Mouse (Mus musculus) intestine, embryonic 16.5 days (tissue): ENCODE measurements around the gene Olfr1082. TPM values are rescaled to one million over a fixed set of nuclear protein-coding genes. Genes with fewer than 3 reads are reported as not detected.
"Not testable (repeated sequence)": the region's sequence is repeated elsewhere in the genome, so short reads cannot be mapped to it uniquely, and the experiment has no call there.

Experiments
- ATAC-seq: fragments of 200-750 bp; cut with Nextera tagmentation; 2 replicates; pipeline ENCODE4 v1.8.0; 2017; ENCODE audit warnings: moderate TSS enrichment, moderate library complexity
- H3K27ac ChIP-seq: fragments of 300-500 bp; sonication (generic); 2 replicates; pipeline ENCODE4 v1.5.1; 2014; ENCODE audit warnings: mild to moderate bottlenecking, low read length
- H3K27me3 ChIP-seq: fragments of 300-500 bp; sonication (generic); replicated peaks from 2 replicates; pipeline ENCODE4 v1.6.1; 2014; ENCODE audit warnings: low read length, control low read depth, mixed read lengths; ENCODE audit not compliant: control insufficient read depth, insufficient read depth
- H3K36me3 ChIP-seq: fragments of 300-500 bp; sonication (generic); 2 replicates; pipeline ENCODE4 v1.6.1; 2014; ENCODE audit warnings: low read length, control low read depth; ENCODE audit not compliant: control insufficient read depth, insufficient read depth
- H3K4me1 ChIP-seq: fragments of 300-500 bp; sonication (generic); 2 replicates; pipeline ENCODE4 v1.6.1; 2014; ENCODE audit warnings: low read length, control low read depth, mixed read lengths; ENCODE audit not compliant: control insufficient read depth, insufficient read depth
- H3K4me2 ChIP-seq: fragments of 300-500 bp; sonication (generic); 2 replicates; pipeline ENCODE4 v1.6.1; 2014; ENCODE audit warnings: low read depth, low read length, control low read depth
- H3K4me3 ChIP-seq: fragments of 300-500 bp; sonication (generic); 2 replicates; pipeline ENCODE4 v1.5.1; 2014; ENCODE audit warnings: mild to moderate bottlenecking, low read length
- H3K9ac ChIP-seq: fragments of 300-500 bp; sonication (generic); 2 replicates; pipeline ENCODE4 v1.6.1; 2014; ENCODE audit warnings: low read depth, low read length
- H3K9me3 ChIP-seq: fragments of 300-500 bp; sonication (generic); 2 replicates; pipeline ENCODE4 v1.6.1; 2016; ENCODE audit warnings: low read length, control low read depth; ENCODE audit not compliant: control insufficient read depth
- WGBS: fragments of 180-500 bp; shearing (Covaris S2); extraction: QIAGEN DNeasy Blood & Tissue Kit; methylation state at CpG from one replicate; pipeline ENCODE4 v1.1.7; 2014; 5-methylcytosine and 5-hydroxymethylcytosine counted together
- polyA plus RNA-seq: library from polyadenylated mRNA; unstranded; fragments of >200 nt; fragmentation: Nextera tagmentation; extraction: Ambion mirVana; gene quantifications from 2 replicates; pipeline ENCODE4 v1.2.1, GENCODE M21; 2015

The Olfr1082 gene
- not detected in 2 replicates for polyA plus RNA-seq

- H3K9me3 ChIP-seq, ATAC-seq, H3K27ac ChIP-seq, H3K9ac ChIP-seq, H3K4me3 ChIP-seq, H3K27me3 ChIP-seq, H3K4me2 ChIP-seq, H3K4me1 ChIP-seq, H3K36me3 ChIP-seq: not testable (repeated sequence)
- WGBS, result 50% methylated on average over 1 of the region's 1 CpGs
These were observed at the start of gene Olfr1082 for GRCm38 (mm10) chr2:86598866-86599265. Gene Olfr1082 (minus strand): TSS chr2:86598966.

GRCm38 (mm10) chr2:86639625-86640024 is 40.9 kb upstream of the Olfr1082 start, which contains the start of gene Olfr1084:
Gene Olfr1084 (minus strand): TSS chr2:86639725.
- ATAC-seq, H3K4me2 ChIP-seq, H3K9me3 ChIP-seq, H3K36me3 ChIP-seq, H3K27me3 ChIP-seq, H3K4me1 ChIP-seq, H3K4me3 ChIP-seq, H3K27ac ChIP-seq, H3K9ac ChIP-seq: not testable (repeated sequence)
- 89% methylated on average over 1 of the region's 1 CpGs for WGBS

- not testable (repeated sequence) for H3K9ac ChIP-seq
These were observed 40.6 kb downstream of the Olfr1082 start, which contains the start of gene Olfr1080 for GRCm38 (mm10) chr2:86558135-86558534. Gene Olfr1080 (minus strand): TSS chr2:86558235.

More at GRCm38 (mm10) chr2:86558135-86558534, 40.6 kb downstream of the Olfr1082 start, which contains the start of gene Olfr1080:
- not testable (repeated sequence) for ATAC-seq, H3K9me3 ChIP-seq, H3K4me2 ChIP-seq, H3K4me3 ChIP-seq, H3K27me3 ChIP-seq, H3K36me3 ChIP-seq, H3K4me1 ChIP-seq, H3K27ac ChIP-seq

Other genes starting within 250 kb of the Olfr1082 start
- not detected in 2 replicates for gene Olfr1055, start 248.7 kb downstream of the Olfr1082 start, polyA plus RNA-seq
- gene Olfr1056, start 236.5 kb downstream of the Olfr1082 start, polyA plus RNA-seq, result not detected in 2 replicates
- not detected in 2 replicates for gene Olfr1057, start 220.6 kb downstream of the Olfr1082 start, polyA plus RNA-seq
- not detected in 2 replicates for gene Olfr1058, start 210.4 kb downstream of the Olfr1082 start, polyA plus RNA-seq
- not detected in 2 replicates for gene Olfr1061, start 184.9 kb downstream of the Olfr1082 start, polyA plus RNA-seq
- not detected in 2 replicates for gene Olfr1062, start 172.2 kb downstream of the Olfr1082 start, polyA plus RNA-seq
- not detected in 2 replicates for gene Olfr1065, start 148.4 kb downstream of the Olfr1082 start, polyA plus RNA-seq
- not detected in 2 replicates for gene Olfr1066, start 142.7 kb downstream of the Olfr1082 start, polyA plus RNA-seq
- not detected in 2 replicates for gene Olfr228, start 111.6 kb downstream of the Olfr1082 start, polyA plus RNA-seq
- gene Olfr1076, start 90.5 kb downstream of the Olfr1082 start, polyA plus RNA-seq, result not detected in 2 replicates
- gene Olfr1079, start 56.5 kb downstream of the Olfr1082 start, polyA plus RNA-seq, result not detected in 2 replicates
- not detected in 2 replicates for gene Olfr1080, start 40.7 kb downstream of the Olfr1082 start, polyA plus RNA-seq
- not detected in 2 replicates for gene Olfr1084, start 40.8 kb upstream of the Olfr1082 start, polyA plus RNA-seq
- not detected in 2 replicates for gene Olfr1085, start 63.1 kb upstream of the Olfr1082 start, polyA plus RNA-seq
- not detected in 2 replicates for gene Olfr1086, start 81.1 kb upstream of the Olfr1082 start, polyA plus RNA-seq
- not detected in 2 replicates for gene Olfr1087, start 99.4 kb upstream of the Olfr1082 start, polyA plus RNA-seq
- gene Olfr1089, start 134.7 kb upstream of the Olfr1082 start, polyA plus RNA-seq, result not detected in 2 replicates
- gene Olfr1090, start 160.0 kb upstream of the Olfr1082 start, polyA plus RNA-seq, result not detected in 2 replicates
- gene Olfr1093, start 183.5 kb upstream of the Olfr1082 start, polyA plus RNA-seq, result not detected in 2 replicates
- gene Olfr141, start 211.1 kb upstream of the Olfr1082 start, polyA plus RNA-seq, result not detected in 2 replicates
- not detected in 2 replicates for gene Olfr1094, start 225.7 kb upstream of the Olfr1082 start, polyA plus RNA-seq